Mouse (Mus musculus) kidney, adult 11 months (tissue): Measurements from ENCODE around the gene Cbx6.

Experiments used
- DNase-seq: peaks from one replicate; pipeline ENCODE4 v3.0.0; 2022

Gene Cbx6

DNA sequence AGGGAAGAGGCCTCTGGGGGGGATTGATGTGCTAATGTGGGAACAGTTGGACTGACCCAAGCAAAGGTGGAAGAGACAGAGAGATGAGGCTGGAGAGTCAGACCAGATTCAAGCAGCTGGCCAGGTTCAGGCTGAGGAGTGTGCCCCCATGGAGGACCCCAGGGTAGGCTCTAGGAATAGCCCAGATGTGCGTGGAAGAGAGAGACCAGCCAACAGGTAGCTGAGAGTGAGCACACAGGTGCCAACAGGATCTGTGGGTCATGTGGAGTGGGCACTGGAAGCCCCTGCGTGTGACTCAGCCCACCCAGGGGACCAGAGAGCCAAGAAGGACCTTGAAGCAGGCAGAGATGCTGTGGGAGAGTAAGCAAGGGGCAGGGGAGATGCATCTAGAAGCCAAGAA lies 32.8 kb downstream of the Cbx6 start:
- no peak for DNase-seq

DNA sequence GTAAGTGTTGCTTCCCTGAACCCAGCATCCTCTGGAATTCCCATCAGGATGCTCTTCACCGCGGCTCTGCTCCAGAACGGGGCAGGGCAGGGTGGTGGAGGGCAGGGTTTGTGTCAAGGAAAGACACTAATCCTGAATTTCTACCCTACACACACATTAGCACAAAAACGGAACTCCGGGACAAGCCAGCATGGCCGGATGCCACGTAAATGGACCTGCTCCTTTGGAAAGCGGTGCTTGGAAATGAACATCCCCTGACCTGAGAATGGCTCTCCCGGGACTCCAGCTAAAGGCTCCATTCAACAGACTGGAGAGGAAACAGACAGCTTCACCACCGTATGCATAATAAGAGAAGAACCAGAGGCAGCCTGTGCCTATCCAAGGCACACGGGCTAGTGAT lies 33.8 kb downstream of the Cbx6 start:
- no peak for DNase-seq

DNA sequence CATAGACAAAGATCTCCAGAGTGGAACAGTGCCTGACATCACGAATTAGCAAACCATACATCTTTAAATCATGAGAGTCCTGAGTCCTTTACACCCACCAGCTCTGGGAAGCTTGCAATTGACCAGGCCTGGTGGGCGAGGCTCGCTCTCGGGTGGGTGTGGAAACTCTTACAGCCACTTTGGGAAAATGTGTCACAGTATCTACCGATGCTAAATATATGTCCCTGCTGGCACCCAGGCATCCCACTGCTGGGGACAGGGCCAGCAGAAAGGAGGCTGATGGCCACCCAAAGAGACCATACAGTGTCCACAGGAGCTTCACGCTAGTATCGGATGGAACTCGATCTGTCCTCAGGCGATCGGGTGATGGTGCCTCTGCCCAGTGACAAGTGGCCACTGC lies 35.9 kb downstream of the Cbx6 start:
- no peak for DNase-seq

DNA sequence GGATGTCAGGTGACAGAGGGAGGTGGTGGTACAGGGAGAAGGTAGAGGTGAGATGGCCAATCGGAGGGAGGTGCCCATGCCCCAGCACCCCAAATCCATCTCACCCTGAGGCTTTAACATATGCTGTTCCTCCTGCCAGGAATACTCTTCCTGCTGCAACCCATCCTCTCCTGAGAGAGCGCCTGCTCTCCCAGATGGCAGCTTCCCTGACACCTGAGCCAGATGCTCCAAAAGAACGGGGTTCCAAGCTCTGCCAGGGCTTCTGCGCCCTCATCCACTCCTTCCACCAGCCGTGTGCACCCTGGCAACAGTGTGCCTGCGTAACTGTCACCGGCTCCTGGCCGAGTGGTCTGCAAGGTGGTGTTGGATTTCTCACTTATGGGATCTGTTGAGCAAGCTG lies 36.8 kb downstream of the Cbx6 start:
- no peak for DNase-seq

DNA sequence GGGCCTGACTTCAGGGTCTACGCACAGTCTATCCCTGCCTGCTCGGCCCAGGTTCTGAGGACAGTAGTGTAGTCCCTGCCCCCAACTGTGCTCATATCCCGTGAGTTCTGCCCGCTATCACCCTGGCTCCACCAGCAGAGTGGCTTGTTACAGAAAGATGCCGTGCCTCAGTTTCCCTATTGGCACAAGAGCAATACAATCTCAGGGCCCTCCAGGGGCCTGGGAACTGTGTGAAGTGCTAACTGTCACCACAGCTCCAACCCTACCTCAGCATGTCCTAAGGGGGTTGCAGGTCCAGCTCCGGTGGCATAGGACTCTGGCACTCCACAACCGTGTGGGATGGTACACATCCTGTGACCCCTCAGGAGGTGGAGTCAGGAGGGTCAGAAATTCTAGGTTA lies 37.4 kb downstream of the Cbx6 start:
- no peak for DNase-seq

DNA sequence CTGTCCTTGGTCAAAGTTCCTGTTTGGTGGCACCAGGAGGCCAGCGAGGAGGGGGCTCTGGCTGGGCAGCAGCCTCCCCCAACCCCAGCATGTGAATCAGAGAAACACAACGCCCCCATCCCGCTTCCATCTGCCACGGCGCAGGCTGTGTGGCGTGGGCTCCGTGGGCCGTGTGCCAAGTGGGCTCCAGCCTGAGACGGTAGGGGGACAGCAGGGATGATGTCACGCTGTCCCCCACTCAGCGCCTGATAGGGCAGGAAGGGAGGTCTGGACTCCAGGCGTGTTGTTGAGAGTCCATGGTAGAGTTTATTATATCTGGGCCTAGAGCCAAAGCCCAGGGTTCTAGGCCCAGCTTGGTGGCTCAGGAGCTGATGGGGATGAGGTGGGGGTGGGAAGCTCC lies 38.2 kb downstream of the Cbx6 start:
- DNase-seq: no peak

DNA sequence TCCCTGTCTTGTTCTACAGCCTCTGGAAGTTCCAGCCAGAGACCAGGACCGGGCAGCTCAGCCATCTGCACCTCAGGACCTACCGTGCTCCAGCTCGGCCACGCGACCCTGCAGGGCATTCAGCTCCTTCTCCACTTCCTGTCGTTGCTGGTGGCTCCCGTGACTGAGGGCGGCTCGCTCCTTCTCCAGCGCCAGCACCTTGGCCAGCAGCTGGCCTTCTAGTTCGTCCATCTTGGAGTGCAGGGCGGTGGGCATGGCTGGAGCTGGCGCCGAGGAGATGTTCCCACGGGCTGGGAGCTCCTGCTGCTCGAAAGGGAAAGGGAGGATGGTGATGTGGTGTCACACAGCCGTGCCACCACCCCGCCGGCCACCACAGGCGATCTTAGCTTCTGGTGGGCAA lies 40.3 kb downstream of the Cbx6 start:
- DNase-seq: no peak

DNA sequence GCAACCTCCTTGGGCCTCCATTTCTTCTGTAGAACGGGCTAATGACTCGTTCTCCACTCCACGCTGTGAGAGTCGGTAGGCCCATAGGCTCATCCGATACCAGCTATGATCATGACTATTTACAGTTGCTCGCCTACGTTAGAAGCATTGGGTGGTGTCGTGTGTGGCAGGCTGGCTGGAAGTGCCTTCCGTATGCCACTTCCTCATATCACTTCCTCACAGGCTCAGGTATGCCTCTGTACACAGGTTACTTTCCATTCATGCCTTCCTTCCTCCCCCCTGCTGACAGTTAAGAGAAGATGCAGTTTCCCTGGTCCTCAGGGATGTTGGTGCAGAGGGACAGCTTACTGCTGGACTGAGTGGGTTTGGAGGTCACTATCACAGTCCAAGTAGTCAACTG lies 41.4 kb downstream of the Cbx6 start:
- DNase-seq: no peak

DNA sequence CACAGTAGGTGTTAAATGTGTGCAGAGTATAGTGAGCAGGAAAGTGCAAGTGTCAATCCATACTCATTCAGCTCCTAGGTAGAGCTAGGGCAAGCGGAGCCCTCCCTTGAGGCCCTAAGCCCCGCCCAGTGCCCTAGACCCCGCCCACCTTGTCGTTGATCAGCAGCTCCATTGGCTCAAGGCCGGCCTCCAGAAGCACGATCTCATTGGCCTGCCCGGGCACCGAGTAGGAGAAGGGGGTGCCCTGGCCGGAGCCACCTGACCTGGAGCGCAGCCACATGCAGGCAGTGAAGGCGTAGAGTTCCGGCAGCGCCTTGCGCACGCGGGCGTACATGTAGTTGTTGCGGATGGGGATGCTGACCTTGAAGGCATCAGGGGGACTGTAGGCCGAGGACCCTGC lies 42.0 kb downstream of the Cbx6 start:
- DNase-seq: no peak

DNA sequence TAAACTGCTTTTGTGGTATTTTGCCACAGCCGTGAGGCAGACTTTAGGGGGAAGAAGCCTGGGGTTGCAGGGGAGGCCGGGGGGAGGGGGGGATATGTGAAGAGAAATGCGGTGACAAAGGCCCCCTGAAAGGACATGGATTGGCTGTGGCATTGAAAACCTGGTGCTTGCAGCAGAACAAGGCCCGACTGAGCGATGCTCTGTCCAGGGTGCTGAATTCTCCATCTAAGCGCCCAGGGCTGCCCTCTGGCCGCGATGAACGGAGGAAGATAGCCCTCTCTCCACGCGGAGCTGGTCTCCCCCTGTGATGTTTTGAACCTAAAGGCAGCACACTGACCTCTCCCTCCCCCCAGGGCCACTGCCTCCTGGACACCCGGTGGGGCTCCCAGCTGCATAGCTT lies 43.0 kb downstream of the Cbx6 start:
- peak; percentile 10 for DNase-seq

DNA sequence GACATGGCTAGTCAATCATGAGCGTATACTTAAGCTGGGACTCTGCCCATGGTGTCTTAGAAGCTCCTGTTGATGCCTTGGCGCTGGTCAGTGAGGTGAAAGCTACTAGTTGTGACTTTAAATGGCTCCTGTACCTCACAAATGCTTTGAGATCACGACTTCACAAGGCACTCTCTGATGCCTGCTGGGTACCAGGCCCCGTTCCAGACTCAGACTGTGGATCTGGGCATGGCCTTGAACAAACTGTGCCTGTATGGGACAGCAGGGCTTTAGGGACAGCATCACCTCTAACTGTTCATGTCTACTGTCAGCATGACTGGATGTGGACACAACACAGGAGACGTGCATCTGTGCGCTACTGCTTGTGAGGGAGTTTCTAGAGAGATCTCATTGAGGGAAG lies 43.6 kb downstream of the Cbx6 start:
- no peak for DNase-seq

DNA sequence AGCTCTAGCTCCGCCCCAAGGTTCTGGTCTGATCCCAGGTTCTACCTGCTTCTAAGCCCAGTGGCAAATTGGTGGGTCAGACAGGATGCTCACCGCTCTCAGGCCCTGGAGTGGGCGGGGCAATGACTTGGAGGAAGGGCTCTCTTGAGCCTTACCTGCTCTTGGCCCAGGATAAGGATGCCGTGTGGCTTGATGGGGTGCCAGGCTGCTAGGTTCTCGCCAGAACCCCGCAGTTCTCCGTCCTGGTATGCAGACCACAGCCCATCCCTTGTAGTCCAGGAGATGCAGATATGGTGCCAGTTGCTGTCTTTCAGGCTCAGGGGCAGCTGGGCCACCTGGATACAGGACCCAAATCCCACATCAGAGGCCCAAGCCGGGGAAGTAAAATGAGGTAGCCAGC lies 44.4 kb downstream of the Cbx6 start:
- DNase-seq: no peak

DNA sequence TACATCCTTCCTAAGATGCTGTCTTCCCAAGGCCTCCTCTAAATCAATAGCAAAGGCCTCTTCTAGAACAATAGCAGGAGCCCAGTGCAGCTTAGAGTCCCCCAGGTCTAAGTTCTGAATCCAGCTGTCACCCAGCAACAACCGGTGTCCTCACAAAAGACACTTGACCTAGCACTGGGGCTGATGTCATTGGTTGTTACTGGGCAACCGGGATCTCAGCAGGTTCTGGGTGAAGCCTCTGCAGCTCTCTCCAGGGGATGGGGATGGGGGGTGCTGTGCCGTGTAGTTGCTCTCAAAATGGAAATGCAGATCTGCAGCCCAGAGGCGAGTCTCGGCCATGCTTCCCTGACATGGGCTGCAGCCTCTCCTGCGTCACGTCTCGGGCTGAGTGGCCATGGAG lies 46.7 kb downstream of the Cbx6 start:
- no peak for DNase-seq

DNA sequence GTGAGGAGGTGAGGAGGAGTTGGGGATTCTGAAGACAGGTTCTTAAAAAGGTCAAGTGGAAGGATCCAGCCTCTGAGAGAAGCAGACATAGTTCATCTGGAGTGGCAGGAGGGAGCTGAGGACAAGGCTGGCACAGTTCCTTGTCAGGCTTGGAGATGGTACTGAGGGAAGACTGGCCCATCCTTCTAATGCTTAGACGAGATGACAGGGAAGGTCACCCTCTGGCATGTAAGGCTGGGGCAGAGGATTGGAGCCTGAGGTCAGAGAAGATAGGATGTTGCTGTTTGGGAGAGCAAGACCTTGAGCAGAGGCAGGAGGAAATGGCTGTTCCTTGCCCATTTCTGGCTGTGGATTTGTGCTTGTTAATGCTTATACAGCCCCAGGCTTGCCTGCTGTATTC lies 49.4 kb downstream of the Cbx6 start:
- no peak for DNase-seq

DNA sequence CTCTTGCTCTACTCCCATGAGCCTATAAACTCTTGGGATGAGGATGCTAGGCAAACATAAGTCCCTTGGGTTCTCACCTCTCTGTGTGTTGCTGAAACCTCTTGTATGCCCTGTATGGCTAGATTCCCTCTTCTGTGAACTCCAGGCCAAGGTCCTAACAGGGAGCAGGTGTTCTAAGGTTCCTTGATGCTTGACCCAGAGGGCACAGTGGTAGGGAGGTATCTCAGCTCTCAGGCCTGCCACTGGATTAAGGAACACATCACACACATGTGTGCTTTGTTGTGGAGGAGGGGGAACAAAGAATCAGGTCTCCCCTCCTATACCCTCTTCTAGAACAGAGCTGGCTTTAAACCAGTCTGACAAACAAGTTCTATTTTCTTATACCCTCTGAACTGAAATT lies 56.7 kb downstream of the Cbx6 start, which contains the start of gene Dnal4:
Dnal4 (minus strand) TSS at position 101 of the 400 bp plus-strand sequence.
- DNase-seq: no peak

DNA sequence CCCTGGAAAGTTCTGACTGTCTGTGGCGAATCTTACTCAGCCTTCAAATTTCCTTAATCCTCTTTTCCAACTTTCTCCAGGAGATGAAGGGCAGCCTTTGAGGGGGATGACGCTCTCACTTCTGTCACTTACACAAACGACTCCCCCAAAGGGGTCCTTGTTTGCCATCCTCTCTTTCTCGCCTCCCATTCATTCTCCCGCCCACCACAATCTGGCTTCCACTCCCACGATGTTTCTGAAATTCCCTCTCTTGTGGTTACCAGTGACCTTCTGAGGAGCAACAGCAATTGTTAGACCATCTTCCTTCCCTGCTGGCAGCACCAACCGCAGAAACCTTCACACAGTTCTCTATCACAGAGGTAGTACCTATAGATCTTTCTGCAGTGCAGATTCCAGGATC lies 58.8 kb downstream of the Cbx6 start:
- no peak for DNase-seq

DNA sequence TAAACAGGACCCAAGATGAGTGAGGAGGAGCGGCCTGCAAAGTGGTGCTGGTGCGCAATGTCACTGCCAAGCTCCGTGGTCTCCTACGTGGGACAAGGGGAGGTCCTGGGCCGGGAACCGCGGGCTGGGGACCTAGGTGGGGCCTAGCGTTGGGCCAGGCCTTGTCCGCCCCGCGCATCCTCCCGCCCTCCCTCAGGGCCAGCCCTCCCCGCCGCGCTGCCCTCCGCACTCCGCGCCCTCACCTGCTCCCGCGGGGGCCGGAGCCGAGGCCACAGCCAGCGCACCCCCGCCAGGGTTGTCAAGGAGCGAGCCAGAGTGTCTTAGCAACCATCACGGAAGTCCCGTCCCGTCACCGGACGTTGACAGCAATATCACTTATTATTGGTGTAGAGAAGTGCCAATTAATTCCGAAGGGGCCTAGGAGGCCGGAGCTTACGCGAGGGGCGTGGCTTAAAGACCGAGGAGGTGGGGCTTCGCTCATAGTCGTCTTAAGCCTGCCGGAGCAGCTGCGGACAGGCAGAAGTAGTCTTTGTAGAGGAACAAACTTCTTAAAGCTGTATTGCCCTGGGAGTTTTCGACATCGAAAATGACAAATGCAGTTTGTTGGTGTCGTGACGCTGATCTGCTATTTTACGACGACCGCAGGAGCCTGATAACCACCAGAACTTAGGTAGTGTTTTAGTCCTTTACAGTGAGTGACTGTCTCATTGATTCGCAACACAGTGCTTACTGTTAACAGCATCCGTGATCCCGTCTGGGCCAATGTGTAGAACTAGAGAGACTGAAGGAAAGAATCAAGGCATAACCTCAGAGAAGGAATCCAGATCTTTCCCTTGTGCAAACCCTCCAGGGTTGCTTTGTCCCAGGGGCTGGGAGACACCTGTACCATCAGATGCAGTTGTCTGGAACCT lies 60.1 kb downstream of the Cbx6 start:
- DNase-seq: peak; percentile 98
